Mouse (Mus musculus) liver, adult 10 weeks (tissue): ENCODE results near the gene Lfng. TPM values are rescaled to one million over a fixed set of nuclear protein-coding genes. Genes with fewer than 3 reads are reported as not detected.

ENCODE experiments used
- polyA plus RNA-seq: library from polyadenylated mRNA; stranded (reverse); fragments of 350-450 nt; fragmentation: Illumina TruSeq; extraction: RNeasy Lipid Tissue Mini Kit (QIAGEN cat#74804); gene quantifications from one replicate; pipeline ENCODE4 v1.2.3, GENCODE M21; 2014; ENCODE audit warnings: low read depth, low replicate concordance

Lfng gene
- 0.48 TPM for polyA plus RNA-seq

GRCm38 (mm10) chr5:140607001-140607835 is at the start of gene Lfng:
TSS of gene Lfng (plus strand) at chr5:140607320.

DNA sequence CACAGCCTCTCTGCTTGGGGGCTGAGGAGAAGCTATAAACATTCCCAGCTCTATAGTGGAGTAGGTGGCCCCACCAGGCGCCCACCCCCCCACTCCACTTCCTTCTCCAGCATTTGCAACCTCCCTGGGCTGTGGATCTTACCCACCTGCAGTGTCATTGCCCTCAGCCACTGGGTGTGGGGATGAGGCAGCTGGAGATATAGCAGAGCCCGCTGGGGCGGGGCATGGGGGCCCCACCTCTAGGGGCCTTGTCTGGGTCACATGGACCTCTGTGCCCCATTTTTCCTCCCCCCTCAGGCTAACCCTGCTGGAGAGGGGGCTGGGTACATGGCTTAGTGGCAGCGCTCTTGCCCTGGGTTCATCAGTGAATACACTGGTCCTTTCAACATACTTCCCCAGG is 42.2 kb upstream of the Lfng start, which contains the start of gene Grifin:
Gene Grifin, minus strand, starts transcription at position 176 of the 400 bp plus-strand sequence.

DNA sequence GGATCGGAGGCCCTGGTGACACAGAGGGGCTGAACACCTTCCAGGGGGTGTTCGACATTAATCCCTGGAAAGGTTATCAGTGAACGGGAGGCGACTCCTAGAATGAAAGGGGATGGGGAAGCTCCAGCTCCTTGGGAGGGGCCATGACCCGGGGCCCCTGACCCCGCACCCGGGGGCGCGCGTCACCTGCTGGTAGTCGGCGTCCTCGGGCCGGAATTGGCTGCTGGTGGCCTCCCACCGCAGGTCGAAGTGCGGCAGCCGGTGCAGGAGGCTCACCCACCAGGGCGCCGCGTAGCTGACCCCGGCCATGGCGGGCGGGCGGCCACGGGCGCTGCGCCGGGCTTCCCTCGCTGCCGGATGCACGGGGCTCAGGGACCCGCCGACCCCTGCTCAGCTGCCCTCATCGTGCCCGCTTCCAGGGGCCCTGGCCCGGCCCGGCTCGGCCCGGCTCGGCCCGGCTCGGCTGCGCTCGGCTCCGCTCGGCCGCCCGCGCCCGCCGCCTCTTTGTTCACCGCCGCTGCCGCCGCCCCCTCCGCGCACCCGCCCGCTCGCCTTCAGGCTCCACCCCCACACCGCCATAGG is 41.5 kb downstream of the Lfng start, which contains the start of gene Ttyh3:
Gene Ttyh3, minus strand, starts transcription at position 513 of the 582 bp plus-strand sequence.

Other genes with a start within 250 kb of the Lfng start
- 0.29 TPM for gene Snx8, start 218.1 kb upstream of the Lfng start, polyA plus RNA-seq
- gene Eif3b, start 188.0 kb upstream of the Lfng start, polyA plus RNA-seq = 18.3 TPM
- not detected for gene Gm4869, start 161.7 kb upstream of the Lfng start, polyA plus RNA-seq
- gene Chst12, start 101.8 kb upstream of the Lfng start, polyA plus RNA-seq = not detected
- gene Grifin, start 42.2 kb upstream of the Lfng start, polyA plus RNA-seq = not detected
- gene Ttyh3, start 41.7 kb downstream of the Lfng start, polyA plus RNA-seq = 0.32 TPM
- 0.72 TPM for gene Iqce, start 95.1 kb downstream of the Lfng start, polyA plus RNA-seq
- gene Brat1, start 97.7 kb downstream of the Lfng start, polyA plus RNA-seq = 1.6 TPM
- not detected for gene Amz1, start 116.8 kb downstream of the Lfng start, polyA plus RNA-seq
- gene Gna12, start 223.1 kb downstream of the Lfng start, polyA plus RNA-seq = 8.3 TPM